Mouse (Mus musculus): Measurements from ENCODE around the gene Hcn1.

- TF ChIP-seq CTCF (IDR thresholded peaks at IDR 0.05; ENCODE audit: low read depth) (no peak), EP300 (IDR thresholded peaks at IDR 0.05; ENCODE audit: low read depth) (no peak)
Observed at GRCm38 (mm10) chr13:117964620-117965019, 362.5 kb downstream of the Hcn1 start.
